Mouse (Mus musculus): ENCODE data around the gene Pik3cb.

- TF ChIP-seq CTCF (IDR thresholded peaks at IDR 0.05), result no peak
- TF ChIP-seq EP300 (IDR thresholded peaks at IDR 0.05), result no peak
Measured at GRCm38 (mm10) chr9:98994103-98994502, 146.3 kb downstream of the Pik3cb start.
